Mouse (Mus musculus) midbrain, postnatal 0 days (tissue): ENCODE data around the gene B4galt1. TPM values are rescaled to one million over a fixed set of nuclear protein-coding genes. Genes with fewer than 3 reads are reported as not detected.

Experiments
- ATAC-seq: fragments of 200-750 bp; cut with Nextera tagmentation; 2 replicates; pipeline ENCODE4 v1.8.0; 2017; ENCODE audit warnings: moderate number of reproducible peaks, mild to moderate bottlenecking, moderate TSS enrichment, moderate library complexity; ENCODE audit not compliant: low FRiP score
- DNase-seq: peaks from one replicate; pipeline ENCODE4 v3.0.0-alpha.2; 2015; ENCODE audit warnings: low spot score
- H3K27ac ChIP-seq: fragments of 300-500 bp; sonication (generic); 2 replicates; pipeline ENCODE4 v1.5.1; 2014; ENCODE audit warnings: low read depth, mild to moderate bottlenecking, low read length, mixed read lengths
- H3K27me3 ChIP-seq: fragments of 300-500 bp; sonication (generic); 2 replicates; pipeline ENCODE4 v1.6.1; 2014; ENCODE audit warnings: low read length, control low read depth, mixed read lengths; ENCODE audit not compliant: insufficient read depth
- H3K36me3 ChIP-seq: fragments of 300-500 bp; sonication (generic); 2 replicates; pipeline ENCODE4 v1.6.1; 2014; ENCODE audit warnings: low read length, control low read depth, mixed read lengths; ENCODE audit not compliant: insufficient read depth
- H3K4me1 ChIP-seq: fragments of 300-500 bp; sonication (generic); 2 replicates; pipeline ENCODE4 v1.6.1; 2014; ENCODE audit warnings: mild to moderate bottlenecking, control low read depth, antibody characterized with exemption, low read length, mixed read lengths; ENCODE audit not compliant: insufficient read depth
- H3K4me2 ChIP-seq: fragments of 300-500 bp; sonication (generic); 2 replicates; pipeline ENCODE4 v1.6.1; 2014; ENCODE audit warnings: low read depth, mild to moderate bottlenecking, low read length, mixed read lengths; ENCODE audit not compliant: poor library complexity, severe bottlenecking
- H3K4me3 ChIP-seq: fragments of 300-500 bp; sonication (generic); 2 replicates; pipeline ENCODE4 v1.5.1; 2014; ENCODE audit warnings: low read depth, mild to moderate bottlenecking, low read length, moderate library complexity
- H3K9ac ChIP-seq: fragments of 300-500 bp; sonication (generic); replicated peaks from 2 replicates; pipeline ENCODE4 v1.6.1; 2014; ENCODE audit warnings: mild to moderate bottlenecking, low read length, moderate library complexity, mixed read lengths; ENCODE audit not compliant: poor library complexity, severe bottlenecking
- H3K9me3 ChIP-seq: fragments of 300-500 bp; sonication (generic); 2 replicates; pipeline ENCODE4 v1.6.1; 2016; ENCODE audit warnings: low read length, control low read depth
- CTCF ChIP-seq: IDR thresholded peaks from 2 replicates; pipeline ENCODE4 v1.5.1; 2016; ENCODE audit warnings: antibody characterized with exemption, mild to moderate bottlenecking
- WGBS: fragments of 180-500 bp; shearing (Covaris S2); extraction: QIAGEN DNeasy Blood & Tissue Kit; methylation state at CpG from one replicate; pipeline ENCODE4 v1.1.7; 2014; 5-methylcytosine and 5-hydroxymethylcytosine counted together
- microRNA-seq: library from miRNA; unstranded; fragments of <30 nt; microRNA quantifications from one replicate; pipeline ENCODE4, GENCODE M21; 2016; ENCODE audit warnings: borderline number of aligned reads
- polyA plus RNA-seq: library from polyadenylated mRNA; unstranded; fragments of >200 nt; fragmentation: Nextera tagmentation; extraction: Ambion mirVana; gene quantifications from 2 replicates; pipeline ENCODE4 v1.2.1, GENCODE M21; 2015
- total RNA-seq: library from RNA; depleted of rRNA; stranded (reverse); fragments of >200 nt; gene quantifications from 2 replicates; pipeline ENCODE4 v1.2.3, GENCODE M21; 2014; rRNA removed

Gene B4galt1
- total and polyA plus RNA-seq, 2 experiments from 2014 or later: 5.8 to 10.0 TPM

GRCm38 (mm10) chr4:40774279-40775259 lies 79.2 kb downstream of the B4galt1 start:
- WGBS: 21% methylated on average over 12 of the region's 12 CpGs
- ATAC-seq: no peak; the same call in 1 of the 2 replicates
- no peaks in the 10 kb centered on the region for H3K36me3 ChIP-seq
- no peak overlapping the region for H3K9ac ChIP-seq
- peak; percentile 78 for DNase-seq
- H3K4me3 ChIP-seq: no peak overlapping the region
- H3K27me3 ChIP-seq: no peaks in the 10 kb centered on the region
- peak; percentile 90 for TF ChIP-seq CTCF
- no peaks in the 10 kb centered on the region for H3K4me1 ChIP-seq
- no peak overlapping the region for H3K27ac ChIP-seq
- H3K4me2 ChIP-seq: peak overlapping the region; percentile 39
- H3K9me3 ChIP-seq: no peaks in the 10 kb centered on the region

- Histone ChIP-seq H3K9ac (no peak overlapping the region), H3K4me3 (no peak overlapping the region), H3K27me3 (peaks cover 9% of the 10 kb centered on the region; the same call in 1 of the 2 replicates), H3K4me2 (no peak overlapping the region), H3K9me3 (no peaks in the 10 kb centered on the region), H3K27ac (no peak overlapping the region), H3K36me3 (0 out of 2 replicates have a peak, but pooled peaks cover under 1% of the 10 kb centered on the region), H3K4me1 (no peaks in the 10 kb centered on the region)
- 55% methylated on average over 5 of the region's 5 CpGs for WGBS
- no peak for TF ChIP-seq CTCF
- ATAC-seq: no peak
- DNase-seq: no peak
Measured at GRCm38 (mm10) chr4:40759876-40760275, 93.9 kb downstream of the B4galt1 start.

GRCm38 (mm10) chr4:40757780-40758420 lies 95.9 kb downstream of the B4galt1 start, which contains the start of gene Smu1:
Gene Smu1 (minus strand): TSS chr4:40757923.
- no peaks in the 10 kb centered on the region for H3K4me1 ChIP-seq
- H3K9ac ChIP-seq: peak within 1 kb of the TSS; percentile 66
- H3K27ac ChIP-seq: peak within 1 kb of the TSS; percentile 44
- no peaks in the 10 kb centered on the region for H3K9me3 ChIP-seq
- peaks cover 9% of the 10 kb centered on the region; the same call in 1 of the 2 replicates for H3K27me3 ChIP-seq
- peak; percentile 98 for ATAC-seq
- TF ChIP-seq CTCF: no peak
- H3K4me3 ChIP-seq: peak within 1 kb of the TSS; percentile 68
- peaks cover 18% of the 10 kb centered on the region for H3K36me3 ChIP-seq
- peak within 1 kb of the TSS; percentile 57 for H3K4me2 ChIP-seq
- WGBS: under 1% methylated on average over 37 of the region's 40 CpGs
- peak; percentile 97 for DNase-seq

- Histone ChIP-seq H3K9me3 (no peaks in the 10 kb centered on the region), H3K27me3 (peaks cover 9% of the 10 kb centered on the region; the same call in 1 of the 2 replicates), H3K4me1 (no peaks in the 10 kb centered on the region), H3K4me3 (peak overlapping the region; percentile 68), H3K27ac (peak overlapping the region; percentile 44), H3K4me2 (peak overlapping the region; percentile 55), H3K9ac (peak overlapping the region; percentile 66), H3K36me3 (peaks cover 24% of the 10 kb centered on the region)
- no peak for TF ChIP-seq CTCF
- WGBS: 1% methylated on average over 35 of the region's 39 CpGs
- ATAC-seq: peak; percentile 74
- no peak for DNase-seq
Measured at GRCm38 (mm10) chr4:40757157-40757779, 96.5 kb downstream of the B4galt1 start.

Small RNAs within 50 kb of the gene (microRNA-seq; reads per million reads assigned to microRNA genes)
- gene Gm24112 (not detected), gene Gm25931 (not detected), gene Mir5123 (not detected)

Other genes with a start within 250 kb of the B4galt1 start
- gene Aptx, start 150.8 kb downstream of the B4galt1 start, total RNA-seq: 17.3 and 18.4 TPM in 2 replicates
- gene Aptx, start 150.8 kb downstream of the B4galt1 start, polyA plus RNA-seq: 31.3 and 34.6 TPM in 2 replicates
- 104 and 140 TPM in 2 replicates for gene Dnaja1, start 131.9 kb downstream of the B4galt1 start, total RNA-seq
- 585 and 650 TPM in 2 replicates for gene Dnaja1, start 131.9 kb downstream of the B4galt1 start, polyA plus RNA-seq
- 61.3 and 69.1 TPM in 2 replicates for gene Smu1, start 96.1 kb downstream of the B4galt1 start, total RNA-seq
- 94.4 and 97.6 TPM in 2 replicates for gene Smu1, start 96.1 kb downstream of the B4galt1 start, polyA plus RNA-seq
- not detected in 2 replicates for gene Spink4, start 66.0 kb upstream of the B4galt1 start, total RNA-seq
- not detected in 2 replicates for gene Spink4, start 66.0 kb upstream of the B4galt1 start, polyA plus RNA-seq
- 92.3 and 114 TPM in 2 replicates for gene Bag1, start 94.3 kb upstream of the B4galt1 start, total RNA-seq
- 163 and 170 TPM in 2 replicates for gene Bag1, start 94.3 kb upstream of the B4galt1 start, polyA plus RNA-seq
- 65.2 and 66.9 TPM in 2 replicates for gene Chmp5, start 94.4 kb upstream of the B4galt1 start, total RNA-seq
- gene Chmp5, start 94.4 kb upstream of the B4galt1 start, polyA plus RNA-seq: 131 and 137 TPM in 2 replicates
- 63.1 and 74.4 TPM in 2 replicates for gene Nfx1, start 116.9 kb upstream of the B4galt1 start, total RNA-seq
- 70.6 and 76.3 TPM in 2 replicates for gene Nfx1, start 116.9 kb upstream of the B4galt1 start, polyA plus RNA-seq
- not detected in 2 replicates for gene Aqp7, start 194.1 kb upstream of the B4galt1 start, total RNA-seq
- gene Aqp7, start 194.1 kb upstream of the B4galt1 start, polyA plus RNA-seq: not detected in 2 replicates
- 1.1 TPM in 1 of 2 replicates, not detected in the other for gene Aqp3, start 244.2 kb upstream of the B4galt1 start, total RNA-seq
- 0.25 and 0.47 TPM in 2 replicates for gene Aqp3, start 244.2 kb upstream of the B4galt1 start, polyA plus RNA-seq